Mouse (Mus musculus) liver, embryonic 15.5 days (tissue): ENCODE results near the gene Blvrb. TPM values are rescaled to one million over a fixed set of nuclear protein-coding genes. Genes with fewer than 3 reads are reported as not detected.

Experiments
- ATAC-seq: fragments of 200-750 bp; cut with Nextera tagmentation; 2 replicates; pipeline ENCODE4 v1.8.0; 2017; ENCODE audit warnings: moderate number of reproducible peaks, mild to moderate bottlenecking, moderate library complexity; ENCODE audit not compliant: insufficient read depth
- H3K27ac ChIP-seq: fragments of 300-500 bp; sonication (generic); replicated peaks from 2 replicates; pipeline ENCODE4 v1.5.1; 2015; ENCODE audit warnings: mild to moderate bottlenecking, inconsistent platforms
- H3K27me3 ChIP-seq: fragments of 300-500 bp; sonication (generic); 2 replicates; pipeline ENCODE4 v1.6.1; 2015; ENCODE audit warnings: mild to moderate bottlenecking, inconsistent platforms
- H3K36me3 ChIP-seq: fragments of 300-500 bp; sonication (generic); replicated peaks from 2 replicates; pipeline ENCODE4 v1.6.1; 2015; ENCODE audit warnings: moderate library complexity, mild to moderate bottlenecking, inconsistent platforms
- H3K4me1 ChIP-seq: fragments of 300-500 bp; sonication (generic); replicated peaks from 2 replicates; pipeline ENCODE4 v1.6.1; 2015; ENCODE audit warnings: inconsistent platforms
- H3K4me2 ChIP-seq: fragments of 300-500 bp; sonication (generic); 2 replicates; pipeline ENCODE4 v1.6.1; 2015; ENCODE audit warnings: moderate library complexity, mild to moderate bottlenecking, inconsistent platforms
- H3K4me3 ChIP-seq: fragments of 300-500 bp; sonication (generic); replicated peaks from 2 replicates; pipeline ENCODE4 v1.5.1; 2015; ENCODE audit warnings: mild to moderate bottlenecking, inconsistent platforms
- H3K9ac ChIP-seq: fragments of 300-500 bp; sonication (generic); 2 replicates; pipeline ENCODE4 v1.6.1; 2015; ENCODE audit warnings: moderate library complexity, mild to moderate bottlenecking, inconsistent platforms
- H3K9me3 ChIP-seq: fragments of 300-500 bp; sonication (generic); replicated peaks from 2 replicates; pipeline ENCODE4 v1.6.1; 2016; ENCODE audit warnings: inconsistent platforms
- WGBS: fragments of 180-500 bp; shearing (Covaris S2); methylation state at CpG from one replicate; pipeline ENCODE4 v1.1.7; 2015; ENCODE audit warnings: mixed read lengths; ENCODE audit not compliant: insufficient replicate concordance; 5-methylcytosine and 5-hydroxymethylcytosine counted together
- polyA plus RNA-seq: library from polyadenylated mRNA; unstranded; fragments of >200 nt; fragmentation: Nextera tagmentation; extraction: Ambion mirVana; gene quantifications from 2 replicates; pipeline ENCODE4 v1.2.1, GENCODE M21; 2015

Gene Blvrb
- 920 and 1,009 TPM in 2 replicates for polyA plus RNA-seq

- Histone ChIP-seq H3K4me2 (peak within 1 kb of the TSS; percentile 90), H3K27ac (peak within 1 kb of the TSS; percentile 97), H3K9ac (peak within 1 kb of the TSS; percentile 93), H3K4me3 (peak within 1 kb of the TSS; percentile 80), H3K36me3 (peaks cover 27% of the 10 kb centered on the region), H3K27me3 (peaks cover 46% of the 10 kb centered on the region), H3K4me1 (peaks cover 54% of the 10 kb centered on the region), H3K9me3 (no peaks in the 10 kb centered on the region)
- ATAC-seq, result peak; percentile 78
- 1% methylated on average over 54 of the region's 54 CpGs for WGBS
Measured at GRCm38 (mm10) chr7:27447419-27448286, at the start of gene Blvrb, which contains the start of gene Sptbn4. TSS of gene Blvrb (plus strand) at chr7:27447978. TSS of gene Sptbn4 (minus strand) at chr7:27447686.

DNA sequence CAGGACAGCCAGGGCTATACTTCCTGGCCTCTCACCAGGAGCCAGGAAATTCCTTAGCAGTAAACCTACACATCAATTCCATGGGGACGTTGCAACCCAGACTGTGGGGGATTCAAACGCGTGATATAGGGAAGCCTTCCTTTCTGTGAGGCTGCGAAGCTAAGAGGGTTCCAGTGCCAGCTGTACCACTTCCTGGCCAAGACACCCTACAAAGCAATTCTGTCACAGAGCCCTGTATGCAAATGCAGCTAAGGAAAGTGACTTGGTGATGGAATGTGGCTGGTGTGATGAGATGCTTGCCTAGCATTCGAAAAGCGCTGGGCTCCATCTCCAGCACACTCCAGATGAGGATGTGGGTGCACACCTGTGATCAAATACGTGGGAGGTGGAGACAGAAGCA is 47.2 kb upstream of the Blvrb start:
- 59% methylated on average over 7 of the region's 7 CpGs for WGBS
- no peak for ATAC-seq
- no peak overlapping the region for H3K4me2 ChIP-seq
- H3K27ac ChIP-seq, result no peak overlapping the region
- H3K36me3 ChIP-seq, result no peaks in the 10 kb centered on the region
- H3K4me3 ChIP-seq, result no peak overlapping the region
- H3K9ac ChIP-seq, result no peak overlapping the region
- H3K27me3 ChIP-seq, result peaks cover 97% of the 10 kb centered on the region
- peaks cover 7% of the 10 kb centered on the region; the same call in 1 of the 2 replicates for H3K4me1 ChIP-seq
- H3K9me3 ChIP-seq, result no peaks in the 10 kb centered on the region

DNA sequence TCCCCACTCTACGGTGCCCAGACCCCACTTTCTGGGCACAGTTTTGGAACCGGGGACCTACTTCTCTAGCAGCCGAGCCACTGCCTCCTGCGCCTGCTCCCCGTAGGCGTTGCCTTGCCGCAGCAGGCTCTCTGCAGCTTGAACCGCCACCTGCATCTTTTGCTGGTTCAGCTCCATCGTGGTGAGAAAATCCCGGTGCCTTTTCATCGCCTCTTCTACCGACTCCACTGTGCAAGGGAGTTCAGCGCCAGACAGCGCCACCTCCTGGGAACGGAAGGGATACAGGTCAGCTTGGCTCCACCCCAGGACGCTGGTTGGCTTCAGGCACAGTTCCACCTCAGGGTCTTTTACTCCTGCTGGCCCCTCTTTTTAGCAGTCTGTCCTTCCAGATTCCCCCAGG is 45.1 kb upstream of the Blvrb start:
- H3K27me3 ChIP-seq, result peaks cover 97% of the 10 kb centered on the region
- WGBS, result 9% methylated on average over 16 of the region's 16 CpGs
- ATAC-seq, result no peak
- no peak overlapping the region for H3K9ac ChIP-seq
- H3K9me3 ChIP-seq, result no peaks in the 10 kb centered on the region
- no peaks in the 10 kb centered on the region for H3K36me3 ChIP-seq
- no peaks in the 10 kb centered on the region for H3K4me1 ChIP-seq
- H3K4me3 ChIP-seq, result no peak overlapping the region
- H3K4me2 ChIP-seq, result no peak overlapping the region
- H3K27ac ChIP-seq, result no peak overlapping the region

DNA sequence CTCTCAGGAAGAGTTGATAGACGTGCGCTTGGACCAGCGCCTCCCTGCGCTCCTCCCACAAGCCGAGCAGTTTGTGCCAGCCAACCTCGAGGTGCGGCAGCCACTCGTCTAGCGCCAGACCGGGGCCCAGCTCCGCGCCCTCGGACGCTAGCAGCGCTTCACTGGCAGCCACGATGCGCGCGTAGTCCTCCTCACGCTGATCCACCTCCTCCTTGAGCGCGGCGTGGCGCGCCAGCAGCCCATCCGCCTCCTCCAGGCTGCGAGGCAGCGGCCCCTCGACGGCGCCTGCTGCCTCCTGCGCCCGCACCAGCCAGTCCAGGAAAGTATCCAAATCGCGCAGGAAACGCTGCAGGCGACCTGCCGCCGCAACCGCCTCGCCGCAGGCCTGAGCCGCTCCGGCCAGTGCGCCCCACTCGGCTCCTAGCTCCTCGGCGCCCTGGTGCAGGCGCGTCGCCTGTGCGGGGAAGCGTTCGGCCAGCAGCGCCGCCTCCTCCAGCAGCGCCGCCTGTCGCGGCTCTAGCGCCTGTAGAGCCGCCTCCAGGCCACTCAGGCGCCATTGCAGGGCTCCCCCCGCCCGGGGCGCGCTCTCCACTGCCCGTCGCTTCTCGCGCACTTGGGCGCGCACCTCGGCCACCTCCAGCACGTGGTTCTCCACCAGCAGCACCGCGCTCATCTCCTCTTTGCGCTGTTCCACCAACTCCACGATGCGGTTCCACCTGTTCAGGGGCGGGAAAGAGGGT is 43.4 kb upstream of the Blvrb start:
- Histone ChIP-seq H3K36me3 (no peaks in the 10 kb centered on the region), H3K4me2 (no peak overlapping the region), H3K9ac (no peak overlapping the region), H3K27me3 (peaks cover 97% of the 10 kb centered on the region), H3K27ac (no peak overlapping the region), H3K9me3 (no peaks in the 10 kb centered on the region), H3K4me3 (no peak overlapping the region), H3K4me1 (peaks cover 10% of the 10 kb centered on the region)
- 5% methylated on average over 81 of the region's 81 CpGs for WGBS
- no peak for ATAC-seq

- 66% methylated on average over 7 of the region's 7 CpGs for WGBS
- no peak overlapping the region for H3K4me3 ChIP-seq
- H3K27ac ChIP-seq, result no peak overlapping the region
- no peaks in the 10 kb centered on the region for H3K36me3 ChIP-seq
- ATAC-seq, result no peak
- H3K9me3 ChIP-seq, result no peaks in the 10 kb centered on the region
- H3K4me1 ChIP-seq, result peaks cover 10% of the 10 kb centered on the region
- peaks cover 99% of the 10 kb centered on the region for H3K27me3 ChIP-seq
- H3K9ac ChIP-seq, result no peak overlapping the region
- no peak overlapping the region for H3K4me2 ChIP-seq
Measured at GRCm38 (mm10) chr7:27406481-27406880, 41.3 kb upstream of the Blvrb start.

DNA sequence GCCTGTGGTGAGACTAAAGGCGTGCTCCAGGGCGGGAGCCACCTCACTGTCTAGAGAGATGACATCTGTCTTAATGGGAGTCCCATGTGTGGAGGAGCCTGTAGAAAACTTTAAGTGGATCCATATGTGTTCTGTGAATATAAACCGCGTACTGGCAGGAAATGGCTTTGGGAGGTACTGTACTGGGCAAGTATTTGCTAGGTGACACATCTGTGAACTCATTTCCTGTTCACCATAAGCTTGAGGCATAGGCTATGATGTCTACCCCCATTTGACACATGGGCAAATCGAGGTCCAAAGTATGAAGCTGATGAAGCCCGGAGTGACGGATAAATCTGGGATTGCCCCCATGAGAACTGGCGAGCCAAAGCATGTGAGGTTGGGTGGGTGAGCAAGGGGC is 40.0 kb upstream of the Blvrb start:
- H3K27ac ChIP-seq, result no peak overlapping the region
- 35% methylated on average over 8 of the region's 8 CpGs for WGBS
- no peak overlapping the region for H3K9ac ChIP-seq
- no peak overlapping the region for H3K4me2 ChIP-seq
- no peaks in the 10 kb centered on the region for H3K36me3 ChIP-seq
- no peak overlapping the region for H3K4me3 ChIP-seq
- peaks cover 95% of the 10 kb centered on the region for H3K27me3 ChIP-seq
- no peak for ATAC-seq
- H3K4me1 ChIP-seq, result peaks cover 10% of the 10 kb centered on the region
- no peaks in the 10 kb centered on the region for H3K9me3 ChIP-seq

GRCm38 (mm10) chr7:27408379-27409176 is 39.2 kb upstream of the Blvrb start:
- Histone ChIP-seq H3K27me3 (peaks cover 90% of the 10 kb centered on the region), H3K4me2 (peak overlapping the region; percentile 62), H3K4me1 (peaks cover 10% of the 10 kb centered on the region), H3K9ac (no peak overlapping the region), H3K27ac (no peak overlapping the region), H3K4me3 (peak overlapping the region; percentile 35), H3K9me3 (no peaks in the 10 kb centered on the region), H3K36me3 (no peaks in the 10 kb centered on the region)
- peak; percentile 56 for ATAC-seq
- WGBS, result 1% methylated on average over 96 of the region's 96 CpGs

DNA sequence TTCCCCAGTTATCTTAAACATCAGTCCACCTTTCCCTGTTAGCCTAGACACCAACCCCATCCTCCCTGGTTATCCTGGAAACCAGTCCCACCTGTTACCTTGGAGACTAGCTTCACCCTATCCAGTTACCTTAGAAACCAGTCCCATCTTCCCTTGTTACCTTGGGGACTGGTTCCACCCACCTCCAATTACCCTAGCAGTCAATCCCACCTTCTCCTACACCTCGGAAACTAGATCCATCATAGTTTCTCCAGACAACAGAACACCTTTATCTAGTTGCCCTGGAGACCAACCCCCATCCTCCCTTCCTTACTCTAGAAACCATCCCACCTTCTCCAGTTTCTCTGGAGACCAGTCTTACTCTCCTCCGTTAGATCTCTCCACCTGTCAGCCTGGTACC is 30.6 kb upstream of the Blvrb start:
- 49% methylated on average over 2 of the region's 2 CpGs for WGBS
- Histone ChIP-seq H3K4me2 (no peak overlapping the region), H3K36me3 (no peaks in the 10 kb centered on the region), H3K9ac (no peak overlapping the region), H3K27ac (no peak overlapping the region), H3K9me3 (no peaks in the 10 kb centered on the region), H3K4me3 (no peak overlapping the region), H3K4me1 (no peaks in the 10 kb centered on the region), H3K27me3 (peaks cover 26% of the 10 kb centered on the region)
- no peak for ATAC-seq

- H3K9me3 ChIP-seq, result no peaks in the 10 kb centered on the region
- no peak overlapping the region for H3K27ac ChIP-seq
- H3K9ac ChIP-seq, result no peak overlapping the region
- H3K27me3 ChIP-seq, result peaks cover 16% of the 10 kb centered on the region; the same call in 1 of the 2 replicates
- H3K4me2 ChIP-seq, result no peak overlapping the region
- ATAC-seq, result no peak
- H3K36me3 ChIP-seq, result no peaks in the 10 kb centered on the region
- 65% methylated on average over 3 of the region's 3 CpGs for WGBS
- no peak overlapping the region for H3K4me3 ChIP-seq
- no peaks in the 10 kb centered on the region for H3K4me1 ChIP-seq
Measured at GRCm38 (mm10) chr7:27419101-27419500, 28.7 kb upstream of the Blvrb start.

DNA sequence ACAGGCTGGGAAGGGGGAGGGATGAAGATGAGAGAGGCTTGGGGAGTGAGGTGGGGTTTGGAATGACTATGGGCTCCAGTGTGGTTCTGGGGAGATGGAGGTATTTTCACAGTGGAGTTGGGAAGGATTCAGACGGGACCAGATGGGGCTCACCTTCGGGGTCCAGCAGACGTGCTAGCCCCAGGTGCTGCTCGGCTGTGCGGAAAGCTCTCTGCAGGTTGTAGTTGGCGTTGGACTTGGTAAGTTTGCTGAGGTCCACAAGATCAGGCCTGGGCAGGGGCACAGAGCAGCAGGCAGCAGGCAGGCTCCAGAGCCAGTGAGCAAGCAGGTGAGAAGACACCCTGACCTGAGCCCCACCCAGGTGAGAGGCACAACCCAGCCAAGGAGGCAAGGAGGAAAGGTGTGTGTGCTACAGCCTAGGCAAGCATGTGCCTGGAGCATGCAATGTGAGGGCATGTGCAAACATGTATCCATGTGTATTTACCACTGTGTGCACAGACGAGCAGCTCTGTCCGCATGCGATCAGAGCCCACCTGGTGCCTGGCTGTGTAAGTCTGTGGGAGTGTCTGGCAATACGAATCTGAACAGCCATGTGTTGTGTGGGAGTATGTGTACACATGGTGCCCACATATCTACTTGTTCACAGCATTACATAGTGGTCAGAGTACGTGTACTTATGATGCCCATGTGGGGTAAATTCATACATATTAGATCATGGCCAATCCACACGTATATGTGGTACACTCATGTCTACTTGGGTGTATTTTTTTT is 24.0 kb upstream of the Blvrb start:
- Histone ChIP-seq H3K27me3 (peaks cover 15% of the 10 kb centered on the region; the same call in 1 of the 2 replicates), H3K4me1 (no peaks in the 10 kb centered on the region), H3K4me2 (no peak overlapping the region), H3K27ac (no peak overlapping the region), H3K9ac (no peak overlapping the region), H3K9me3 (no peaks in the 10 kb centered on the region), H3K36me3 (no peaks in the 10 kb centered on the region), H3K4me3 (no peak overlapping the region)
- 67% methylated on average over 12 of the region's 12 CpGs for WGBS
- no peak for ATAC-seq
